Mouse (Mus musculus) myocyte (in vitro differentiated cells): ENCODE measurements around the gene Bglap2. TPM values are rescaled to one million over a fixed set of nuclear protein-coding genes. Genes with fewer than 3 reads are reported as not detected.

ENCODE experiments used
- H3K27me3 ChIP-seq: one replicate; pipeline ENCODE4 v1.6.1; 2011; ENCODE audit not compliant: control insufficient read depth, insufficient read depth, insufficient read length
- H3K36me3 ChIP-seq: one replicate; pipeline ENCODE4 v1.6.1; 2011; ENCODE audit not compliant: control insufficient read depth, insufficient read depth
- H3K4me2 ChIP-seq: one replicate; pipeline ENCODE4 v1.6.1; 2011; ENCODE audit warnings: low read depth, control low read depth
- H3K4me3 ChIP-seq: one replicate; pipeline ENCODE4 v1.5.1; 2011; ENCODE audit warnings: mild to moderate bottlenecking, control low read depth, moderate library complexity
- H3K79me2 ChIP-seq: one replicate; pipeline ENCODE4 v1.6.1; 2011; ENCODE audit not compliant: control insufficient read depth, insufficient read depth
- H3ac ChIP-seq: one replicate; pipeline ENCODE4 v1.6.1; 2011; ENCODE audit not compliant: control insufficient read depth, insufficient read length
- CEBPB ChIP-seq: IDR thresholded peaks from 2 replicates; pipeline ENCODE4 v1.6.1; 2011; ENCODE audit warnings: mild to moderate bottlenecking, moderate library complexity; ENCODE audit not compliant: poor library complexity, insufficient read depth, severe bottlenecking
- E2F4 ChIP-seq: IDR thresholded peaks from one replicate; pipeline ENCODE4 v1.6.1; 2011; ENCODE audit warnings: mild to moderate bottlenecking, control low read depth, moderate library complexity; ENCODE audit not compliant: insufficient read depth
- MAX ChIP-seq: IDR thresholded peaks from one replicate; pipeline ENCODE4 v1.6.1; 2011; ENCODE audit warnings: low read depth, mild to moderate bottlenecking, control low read depth
- MYOD1 ChIP-seq, 3 experiments: IDR thresholded peaks; one replicate each; pipeline ENCODE4 v1.6.1; 2011; ENCODE audit warnings: control low read depth in 2 of 3, low read depth in 2 of 3, mild to moderate bottlenecking in 2 of 3, moderate library complexity in 1 of 3; ENCODE audit not compliant: insufficient read length in 2 of 3, control insufficient read depth in 1 of 3
- MYOG ChIP-seq, 3 experiments: IDR thresholded peaks; one replicate each; pipeline ENCODE4 v1.6.1; 2011; ENCODE audit warnings: control low read depth in 2 of 3, low read depth in 2 of 3, mild to moderate bottlenecking in 2 of 3; ENCODE audit not compliant: insufficient read length in 2 of 3, control insufficient read depth in 1 of 3, insufficient read depth in 1 of 3
- POLR2A ChIP-seq: IDR thresholded peaks from one replicate; pipeline ENCODE4 v1.6.1; 2011; ENCODE audit warnings: low read depth, mild to moderate bottlenecking, control low read depth, moderate library complexity; ENCODE audit not compliant: insufficient read length
- POLR2AphosphoS2 ChIP-seq: IDR thresholded peaks from one replicate; pipeline ENCODE4 v1.6.1; 2011; ENCODE audit warnings: low read depth, control low read depth; ENCODE audit not compliant: insufficient read length
- REST ChIP-seq: IDR thresholded peaks from one replicate; pipeline ENCODE4 v1.6.1; 2011; ENCODE audit warnings: mild to moderate bottlenecking, control low read depth, moderate library complexity; ENCODE audit not compliant: insufficient read depth, insufficient read length
- SRF ChIP-seq: IDR thresholded peaks from one replicate; pipeline ENCODE4 v1.6.1; 2011; ENCODE audit warnings: low read depth; ENCODE audit not compliant: control insufficient read depth, insufficient read length
- TCF12 ChIP-seq: IDR thresholded peaks from one replicate; pipeline ENCODE4 v1.6.1; 2011; ENCODE audit warnings: mild to moderate bottlenecking, control low read depth; ENCODE audit not compliant: poor library complexity, insufficient read depth, severe bottlenecking
- TCF3 ChIP-seq: IDR thresholded peaks from one replicate; pipeline ENCODE4 v1.6.1; 2011; ENCODE audit warnings: low read depth, control low read depth; ENCODE audit not compliant: insufficient read length
- USF1 ChIP-seq: IDR thresholded peaks from one replicate; pipeline ENCODE4 v1.6.1; 2011; ENCODE audit warnings: low read depth, mild to moderate bottlenecking, control low read depth, moderate library complexity
- polyA plus RNA-seq: library from polyadenylated mRNA; unstranded; fragments of >200 nt; fragmentation: generic; extraction: Trizol; gene quantifications from one replicate; pipeline ENCODE4 v1.2.1, GENCODE M21; 2012; ENCODE audit warnings: missing spikeins

Bglap2 gene
- polyA plus RNA-seq, 1 experiment: 6.6 TPM

DNA sequence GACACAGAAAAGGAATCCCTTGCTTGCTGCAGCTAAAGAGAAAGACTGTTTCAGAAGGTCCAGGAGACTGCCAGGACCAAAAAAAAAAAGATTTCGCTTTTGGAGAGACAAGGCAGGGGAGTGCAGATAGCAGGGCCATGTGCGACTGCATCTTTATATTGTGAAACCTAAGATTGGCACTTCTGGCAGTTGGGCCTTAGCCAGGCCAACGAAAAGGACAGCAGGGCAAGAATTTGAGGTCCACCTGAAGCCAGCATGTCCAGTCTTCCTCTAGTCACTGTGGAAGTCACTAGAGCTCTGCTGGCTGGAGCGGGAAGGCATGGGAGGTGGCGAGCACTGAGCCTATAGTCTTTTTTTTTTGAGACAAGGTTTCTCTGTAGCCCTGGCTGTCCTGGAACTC lies 30.5 kb upstream of the Bglap2 start:
- peaks cover 16% of the 10 kb centered on the region for H3K79me2 ChIP-seq
- peak overlapping the region; percentile 83 for H3K4me3 ChIP-seq
- no peak for TF ChIP-seq USF1
- no peak for TF ChIP-seq MYOD1 (IDR thresholded peaks at IDR 0.05; ENCODE audit: control insufficient read depth in 1 of 3, insufficient read length in 2 of 3, low read depth in 2 of 3)
- H3K27me3 ChIP-seq: no peaks in the 10 kb centered on the region
- H3K36me3 ChIP-seq: no peaks in the 10 kb centered on the region
- peak overlapping the region; percentile 76 for H3K4me2 ChIP-seq
- H3ac ChIP-seq: peak overlapping the region; percentile 30

- H3K36me3 ChIP-seq: no peaks in the 10 kb centered on the region
- H3K79me2 ChIP-seq: peaks cover 16% of the 10 kb centered on the region
- TF ChIP-seq REST (no peak), POLR2AphosphoS2 (no peak), USF1 (no peak), CEBPB (no peak), MAX (no peak)
- H3K27me3 ChIP-seq: no peaks in the 10 kb centered on the region
- H3K4me3 ChIP-seq: no peak overlapping the region
- H3K4me2 ChIP-seq: no peak overlapping the region
- no peak overlapping the region for H3ac ChIP-seq
Observed at GRCm38 (mm10) chr3:88407529-88407928, 29.0 kb upstream of the Bglap2 start.

- no peak overlapping the region for H3ac ChIP-seq
- no peak overlapping the region for H3K4me2 ChIP-seq
- no peak overlapping the region for H3K4me3 ChIP-seq
- no peaks in the 10 kb centered on the region for H3K27me3 ChIP-seq
- no peak for TF ChIP-seq POLR2A
- no peak for TF ChIP-seq TCF3
- TF ChIP-seq SRF: no peak
- TF ChIP-seq TCF12: no peak
- no peak for TF ChIP-seq E2F4
- TF ChIP-seq POLR2AphosphoS2: no peak
- TF ChIP-seq USF1: peak; percentile 34
- TF ChIP-seq MYOG (IDR thresholded peaks at IDR 0.05; ENCODE audit: control insufficient read depth in 1 of 3, insufficient read depth in 1 of 3, insufficient read length in 2 of 3, low read depth in 2 of 3): peak in 1 of 3 experiments; percentile 4
- peaks cover 16% of the 10 kb centered on the region for H3K79me2 ChIP-seq
- no peaks in the 10 kb centered on the region for H3K36me3 ChIP-seq
Observed at GRCm38 (mm10) chr3:88407090-88407489, 28.6 kb upstream of the Bglap2 start.

DNA sequence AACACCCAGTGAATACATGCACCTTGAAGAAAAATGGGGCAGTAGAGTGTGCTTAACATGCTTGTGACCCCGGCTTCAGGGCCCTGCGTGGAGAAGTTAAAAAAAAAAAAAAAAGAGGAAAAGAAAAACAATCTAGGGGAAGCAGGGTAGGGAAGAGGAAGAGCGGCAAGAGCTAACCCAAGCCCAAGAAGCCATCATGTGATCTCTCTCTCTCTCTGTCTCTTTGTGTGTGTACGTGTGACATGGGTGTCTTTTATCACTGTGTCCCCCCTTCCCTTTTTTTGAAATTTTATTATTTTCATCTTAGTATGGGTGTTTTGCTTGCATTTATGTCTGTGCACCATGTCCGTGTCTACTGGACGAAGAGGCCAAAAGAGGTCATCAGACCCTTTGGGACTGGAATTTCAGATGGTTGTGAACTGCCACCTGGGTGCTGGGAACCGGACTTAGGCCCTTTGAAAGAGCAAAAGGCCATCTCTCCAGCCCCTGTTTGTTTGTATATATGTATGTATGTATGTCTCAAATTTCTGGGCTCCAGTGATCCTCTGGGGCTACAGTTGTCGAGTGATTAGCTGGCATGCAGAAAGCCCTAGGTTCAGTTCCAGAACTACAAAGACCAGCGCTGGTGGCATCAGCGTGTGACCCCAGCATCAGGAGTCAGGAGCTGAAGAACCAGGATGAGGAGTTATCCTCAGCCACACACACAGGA lies 25.2 kb upstream of the Bglap2 start:
- no peaks in the 10 kb centered on the region for H3K27me3 ChIP-seq
- no peak overlapping the region for H3ac ChIP-seq
- TF ChIP-seq POLR2A: no peak
- no peak for TF ChIP-seq MAX
- TF ChIP-seq REST: no peak
- no peak for TF ChIP-seq TCF12
- no peaks in the 10 kb centered on the region for H3K36me3 ChIP-seq
- peaks cover 16% of the 10 kb centered on the region for H3K79me2 ChIP-seq
- no peak overlapping the region for H3K4me3 ChIP-seq
- H3K4me2 ChIP-seq: no peak overlapping the region

DNA sequence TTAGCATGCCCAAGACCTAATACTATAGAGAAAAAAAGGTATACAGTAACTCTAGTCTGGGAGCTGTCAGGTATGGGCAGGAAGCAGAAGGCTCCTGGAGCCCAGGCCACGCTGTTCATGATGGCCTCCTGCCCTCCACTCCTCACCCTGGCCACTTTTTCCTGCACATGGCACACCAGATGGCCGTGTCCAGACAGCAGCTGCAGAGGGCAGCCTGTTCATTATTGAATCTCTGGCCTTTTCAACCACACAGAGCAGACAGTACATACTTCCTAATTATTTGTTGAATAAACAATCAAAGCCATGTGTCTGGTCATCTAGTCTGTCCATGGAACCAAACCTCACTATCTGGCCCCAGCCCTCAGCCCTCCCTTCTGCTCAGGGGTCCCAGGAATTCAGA lies 20.2 kb upstream of the Bglap2 start:
- Histone ChIP-seq H3K79me2 (no peaks in the 10 kb centered on the region), H3K4me2 (no peak overlapping the region), H3K4me3 (no peak overlapping the region), H3ac (no peak overlapping the region), H3K36me3 (no peaks in the 10 kb centered on the region), H3K27me3 (no peaks in the 10 kb centered on the region)
- no peak for TF ChIP-seq CEBPB
- TF ChIP-seq TCF3: peak; percentile 66
- TF ChIP-seq MYOD1 (IDR thresholded peaks at IDR 0.05; ENCODE audit: control insufficient read depth in 1 of 3, insufficient read length in 2 of 3, low read depth in 2 of 3): peak in 2 of 3 experiments; percentile 68 to 74
- no peak for TF ChIP-seq POLR2A
- TF ChIP-seq REST: no peak
- TF ChIP-seq TCF12: peak; percentile 29
- no peak for TF ChIP-seq USF1
- TF ChIP-seq POLR2AphosphoS2: no peak
- peak in 2 of 3 experiments; percentile 63 to 82 for TF ChIP-seq MYOG (IDR thresholded peaks at IDR 0.05; ENCODE audit: control insufficient read depth in 1 of 3, insufficient read depth in 1 of 3, insufficient read length in 2 of 3, low read depth in 2 of 3)
- TF ChIP-seq MAX: no peak
- TF ChIP-seq SRF: no peak
- TF ChIP-seq E2F4: no peak
